Mouse (Mus musculus) adrenal gland, adult 2 months (tissue): ENCODE data around the gene Gabrd. TPM values are rescaled to one million over a fixed set of nuclear protein-coding genes. Genes with fewer than 3 reads are reported as not detected.
A peak's percentile ranks its signal among the peaks of the same experiment; 100 is the strongest.
"Not testable (repeated sequence)": the region's sequence is repeated elsewhere in the genome, so short reads cannot be mapped to it uniquely, and the experiment has no call there.

Experiments used
- DNase-seq: peaks from one replicate; pipeline ENCODE4 v3.0.0; 2021
- long read RNA-seq: library from polyadenylated mRNA; stranded (forward); transcript quantifications from one replicate; pipeline ENCODE4 v2.0.0, GENCODE M21; 2021
- polyA plus RNA-seq: library from polyadenylated mRNA; depleted of rRNA; stranded (reverse); fragments of >200 nt; gene quantifications from 2 replicates; pipeline ENCODE4 v1.2.3, GENCODE M21; 2012; rRNA removed
- total RNA-seq, 2 experiments: library from RNA; stranded (reverse); gene quantifications; 2 replicates each; pipeline ENCODE4 v1.2.3; 2021

Gene Gabrd
- total RNA-seq (not detected), polyA plus RNA-seq (0.86 and 1.4 TPM in 2 replicates)
- long read RNA-seq = 0 reads

- peak; percentile 70 for DNase-seq
These were observed at the start of gene Gabrd for GRCm38 (mm10) chr4:155397511-155398221. Gabrd (minus strand) TSS chr4:155398112.

- DNase-seq = no peak
These were observed 44.9 kb upstream of the Gabrd start for GRCm38 (mm10) chr4:155442808-155443207.

DNA sequence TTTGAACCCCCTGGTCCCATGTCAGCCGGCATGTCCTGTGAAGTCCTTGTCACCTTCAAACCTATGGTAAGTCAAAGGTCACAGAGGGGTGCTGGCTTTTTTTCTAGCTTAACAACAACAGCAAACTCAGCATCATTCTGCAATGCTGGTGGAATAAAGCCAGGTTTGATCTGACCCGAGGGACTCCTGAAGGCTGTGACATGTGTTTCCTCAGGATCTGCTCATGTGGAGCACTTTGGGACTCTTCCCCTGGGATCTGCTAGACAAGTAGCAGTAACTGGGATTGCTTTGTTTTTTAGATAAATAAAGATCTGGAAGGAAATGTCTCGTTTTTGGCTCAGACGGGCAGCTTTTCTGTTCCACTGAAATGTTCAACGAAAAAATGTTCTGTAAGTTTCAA lies 36.1 kb upstream of the Gabrd start:
- no peak for DNase-seq

GRCm38 (mm10) chr4:155432358-155432757 lies 34.4 kb upstream of the Gabrd start:
- no peak for DNase-seq

DNA sequence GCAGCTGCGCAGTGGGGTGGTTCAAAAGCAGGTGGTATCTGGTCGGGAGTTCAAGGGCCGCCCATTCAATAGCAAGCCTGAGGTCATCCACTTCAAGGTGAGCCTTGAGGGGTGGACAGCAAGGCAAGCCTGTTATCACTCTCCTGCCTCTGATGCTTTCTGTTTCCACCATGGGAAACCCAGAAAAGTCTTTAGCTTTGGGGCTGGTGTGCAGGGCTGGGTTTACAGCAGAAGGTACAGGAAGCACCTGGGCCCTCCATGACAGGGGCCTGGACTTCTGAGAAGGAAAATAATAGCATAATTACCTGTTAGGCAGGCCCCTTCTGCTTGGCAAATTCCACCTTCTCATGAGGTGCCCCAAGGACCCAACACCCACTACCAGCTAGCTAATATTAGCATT lies 31.3 kb upstream of the Gabrd start:
- no peak for DNase-seq

DNA sequence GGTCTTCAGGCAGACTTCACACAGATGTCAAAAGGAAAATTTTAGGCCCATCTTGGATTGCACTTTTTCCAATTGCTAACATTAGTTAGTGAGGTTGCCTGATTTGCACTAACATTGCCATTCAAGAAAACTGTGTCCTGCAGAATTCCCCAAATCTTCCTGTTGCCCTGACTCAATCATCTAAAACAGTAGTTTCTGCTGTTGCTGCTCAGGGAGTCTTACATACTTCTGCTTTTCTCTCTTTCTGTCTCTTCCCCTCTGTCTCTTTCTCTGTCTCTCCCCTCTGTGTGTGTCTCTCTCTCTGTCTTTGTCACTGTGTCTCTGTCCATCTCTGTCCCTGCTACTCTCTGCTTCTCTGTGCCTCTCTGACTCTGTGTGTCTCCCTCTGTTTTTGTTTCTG lies 30.5 kb upstream of the Gabrd start:
- no peak for DNase-seq

DNA sequence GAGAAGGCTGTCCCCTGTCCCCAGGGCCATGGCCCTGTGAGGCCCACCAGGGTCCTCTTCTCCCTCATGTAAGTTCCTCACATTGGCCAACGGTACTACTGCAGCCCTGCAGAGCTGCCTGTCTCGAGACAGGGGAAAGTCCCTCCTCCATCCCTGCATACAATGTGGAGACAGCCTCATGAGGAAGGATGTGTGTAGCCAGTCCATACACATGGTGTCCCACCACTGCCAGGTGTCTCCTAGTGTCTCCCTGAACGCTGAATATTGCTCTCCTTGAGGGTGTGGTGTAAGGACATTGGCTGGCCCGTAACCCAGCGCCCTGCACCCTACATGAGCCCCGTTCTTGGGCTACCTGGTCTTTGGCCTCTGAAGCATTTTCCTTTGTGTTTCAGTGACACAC lies 28.4 kb upstream of the Gabrd start:
- no peak for DNase-seq

GRCm38 (mm10) chr4:155423988-155424387 lies 26.1 kb upstream of the Gabrd start:
- DNase-seq = no peak

DNA sequence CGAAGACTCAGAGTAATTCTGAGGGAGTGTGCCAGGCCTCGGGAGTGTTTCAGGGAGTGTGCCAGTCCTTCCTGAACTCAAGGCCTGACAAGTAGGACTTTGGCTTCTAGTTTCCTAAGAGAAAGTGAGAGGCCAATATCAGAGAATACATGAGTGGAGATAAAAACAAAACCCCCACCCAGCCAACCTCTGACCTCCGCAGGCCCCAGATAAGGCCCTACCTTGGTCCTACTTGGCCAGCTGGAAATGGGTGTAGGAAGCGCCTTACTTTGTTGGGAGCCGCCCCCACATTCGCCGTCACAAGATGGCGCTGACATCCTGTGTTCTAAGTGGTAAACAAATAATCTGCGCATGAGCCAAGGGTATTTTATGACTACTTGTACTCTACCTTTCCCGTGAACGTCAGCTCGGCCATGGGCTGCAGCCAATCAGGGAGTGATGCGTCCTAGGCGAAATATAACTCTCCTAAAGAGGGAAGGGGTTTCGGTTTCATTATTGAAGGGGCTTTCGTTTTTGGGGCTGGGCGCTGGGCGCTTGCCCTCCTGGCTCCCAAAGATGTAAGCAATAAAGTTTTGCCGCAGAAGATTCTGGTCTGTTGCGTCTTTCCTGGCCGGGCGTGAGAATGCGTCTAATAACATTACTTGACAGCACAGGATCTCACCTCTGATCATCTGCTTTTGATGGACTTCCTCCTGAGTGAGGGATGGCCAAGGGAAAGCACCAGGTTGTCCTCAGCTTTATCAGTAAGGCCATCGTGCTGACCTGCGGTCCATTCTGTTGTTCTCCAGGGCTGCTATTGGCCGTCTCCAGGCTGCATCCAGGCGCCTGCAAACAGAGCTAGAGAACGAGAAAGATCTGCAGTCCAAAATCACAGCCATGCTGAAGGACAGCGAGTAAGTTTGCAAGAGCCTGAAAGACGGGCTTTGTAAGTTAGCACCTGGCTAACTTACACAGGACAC lies 23.8 kb upstream of the Gabrd start:
- DNase-seq = not testable (repeated sequence)

DNA sequence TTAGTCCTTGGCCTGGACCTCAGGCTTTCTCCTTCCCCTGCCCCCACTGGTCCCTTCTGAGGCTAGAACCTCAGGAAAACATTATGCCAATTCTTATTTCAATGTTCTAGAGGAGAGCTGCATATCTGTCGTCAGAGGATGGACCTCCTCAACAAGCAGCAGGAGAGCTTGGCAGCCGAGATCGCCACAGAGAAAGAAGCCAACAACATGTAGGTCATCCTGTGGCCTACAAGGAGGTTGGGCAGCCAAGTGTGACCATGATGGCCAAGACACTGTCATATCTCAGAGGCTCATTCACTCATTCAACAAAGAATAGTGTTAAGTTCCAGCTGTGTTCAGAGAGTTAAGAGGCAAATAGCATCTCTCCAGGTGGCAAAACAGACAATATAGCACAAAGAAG lies 22.2 kb upstream of the Gabrd start:
- no peak for DNase-seq

GRCm38 (mm10) chr4:155414656-155415235 lies 16.8 kb upstream of the Gabrd start:
- DNase-seq = no peak

GRCm38 (mm10) chr4:155413641-155414335 lies 15.9 kb upstream of the Gabrd start:
- no peak for DNase-seq

- DNase-seq = no peak
These were observed 14.2 kb upstream of the Gabrd start for GRCm38 (mm10) chr4:155412124-155412523.

DNA sequence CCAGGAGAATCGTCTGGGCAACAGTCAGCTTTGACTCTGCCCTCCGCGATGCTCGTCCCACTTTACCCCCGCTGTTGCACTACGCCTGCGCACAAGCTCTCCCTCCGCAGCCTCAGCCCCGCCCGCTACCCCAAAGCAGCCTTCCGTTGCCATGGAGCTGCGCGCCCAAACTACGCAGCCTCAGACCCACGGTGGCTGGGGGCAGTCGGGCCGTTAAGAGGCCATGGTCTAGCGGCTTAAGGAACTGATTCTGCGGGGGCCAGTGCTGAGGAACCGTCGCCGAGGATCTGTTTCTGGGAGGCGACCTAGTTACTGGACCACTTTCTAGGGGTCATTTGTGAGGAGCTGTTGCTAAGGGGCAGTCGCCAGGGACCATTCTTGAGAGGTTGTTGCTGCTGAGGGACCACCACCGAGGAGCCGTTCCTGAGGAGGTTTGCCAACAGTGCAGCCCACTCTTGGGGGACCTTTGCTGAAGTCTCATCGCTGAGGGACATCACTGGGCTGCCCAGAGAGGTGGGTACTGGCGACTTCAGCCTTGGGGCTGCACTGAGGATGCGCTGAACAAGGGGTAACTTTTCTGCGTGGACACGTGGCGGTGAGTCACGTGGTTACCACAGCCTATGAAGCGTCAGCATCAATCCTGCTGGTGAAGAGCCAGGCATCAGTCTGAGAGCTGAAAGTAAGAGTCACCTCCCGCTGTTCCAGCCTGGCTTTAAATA lies 11.3 kb upstream of the Gabrd start, which contains the start of gene Cfap74:
Gene Cfap74 (plus strand): TSS at position 133 of the 719 bp plus-strand sequence.
- DNase-seq = peak; percentile 82

DNA sequence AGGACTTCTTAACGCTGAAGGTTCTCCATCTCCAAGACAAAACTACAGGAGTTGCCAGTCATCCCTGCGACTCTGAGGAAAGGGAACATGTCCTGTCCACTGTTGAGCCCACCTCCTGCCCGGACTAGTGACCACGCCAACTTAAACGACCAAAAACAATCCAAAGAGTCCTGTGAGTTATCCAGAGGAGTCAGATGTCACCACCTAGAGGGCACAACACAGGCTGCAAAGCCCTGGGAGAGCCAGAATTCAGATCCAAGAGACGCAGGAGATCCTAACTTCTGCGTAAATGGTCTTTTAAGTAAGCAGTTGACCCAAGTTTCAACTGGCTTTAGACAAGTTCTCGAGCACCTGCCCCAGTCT lies 10.8 kb upstream of the Gabrd start:
- no peak for DNase-seq

DNA sequence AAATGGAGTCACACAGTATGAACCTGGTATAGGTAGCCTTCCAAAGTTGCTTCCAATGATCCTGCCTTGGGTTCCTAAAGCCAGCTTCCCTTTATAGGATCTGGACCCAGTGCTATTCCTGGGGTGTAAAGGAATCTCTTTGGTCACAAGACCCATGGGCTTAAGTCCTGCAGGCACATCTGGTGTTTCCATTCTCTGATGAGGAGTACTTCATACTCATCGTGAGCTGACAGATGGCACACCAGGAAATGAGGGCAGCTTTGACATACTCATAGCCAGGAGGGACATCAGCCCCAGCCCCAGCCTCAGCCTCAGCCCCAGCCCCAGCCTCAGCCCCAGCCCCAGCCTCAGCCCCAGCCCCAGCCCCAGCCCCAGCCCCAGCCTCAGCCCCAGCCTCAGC lies 4.6 kb upstream of the Gabrd start:
- DNase-seq = no peak

DNA sequence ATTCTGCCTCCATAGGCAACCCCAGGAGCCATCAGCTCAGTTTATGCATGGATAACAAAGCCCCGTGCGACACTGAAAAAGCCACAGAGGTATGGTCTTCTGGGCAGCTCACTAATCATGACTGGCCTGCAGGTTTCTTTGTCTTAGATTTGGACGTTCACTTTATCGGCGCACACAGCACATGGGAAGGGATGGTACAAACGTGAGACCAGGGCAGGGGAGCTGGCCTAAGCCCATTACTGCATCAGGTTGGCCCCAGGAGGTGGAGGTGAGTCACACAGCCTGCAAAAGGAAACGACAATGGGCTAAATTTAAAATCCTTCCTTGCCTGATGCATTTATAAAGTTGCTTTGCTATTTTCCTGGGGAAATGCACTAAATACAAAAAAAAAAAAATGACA lies 3.2 kb upstream of the Gabrd start:
- DNase-seq = no peak

GRCm38 (mm10) chr4:155398222-155398540 lies 269 bp upstream of the Gabrd start:
- DNase-seq = no peak

DNA sequence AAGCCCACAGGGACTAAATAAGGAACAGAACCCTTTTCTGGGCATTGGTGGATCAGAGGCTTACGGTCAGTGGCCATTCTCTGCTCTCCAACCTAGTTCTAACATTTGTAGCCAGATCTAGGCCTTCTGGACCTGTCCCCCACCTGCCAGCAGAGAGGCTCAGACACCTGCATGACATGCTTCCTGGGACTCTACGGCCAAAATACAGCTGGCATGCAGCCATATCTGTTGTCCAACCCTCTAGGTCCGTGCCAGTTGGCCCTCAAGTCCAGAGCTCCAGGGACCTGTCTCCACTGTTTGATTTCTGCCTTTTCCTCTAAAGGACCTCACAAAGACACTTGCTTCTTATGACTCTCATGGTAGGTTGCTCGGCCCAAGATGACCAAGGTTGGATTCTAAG lies 1.2 kb downstream of the Gabrd start:
- DNase-seq = no peak

- DNase-seq = no peak
These were observed 2.4 kb downstream of the Gabrd start for GRCm38 (mm10) chr4:155395471-155395870.

GRCm38 (mm10) chr4:155387166-155387565 lies 10.7 kb downstream of the Gabrd start:
- DNase-seq = no peak

GRCm38 (mm10) chr4:155383326-155383725 lies 14.6 kb downstream of the Gabrd start:
- no peak for DNase-seq
